Mouse (Mus musculus) C2C12 (cell line): ENCODE data around the gene Cth.

Experiments used
- CEBPB ChIP-seq: IDR thresholded peaks from one replicate; pipeline ENCODE4 v1.6.1; 2011; ENCODE audit warnings: low read depth, mild to moderate bottlenecking, control low read depth, moderate library complexity
- CTCF ChIP-seq: IDR thresholded peaks from one replicate; pipeline ENCODE4 v1.5.1; 2011; ENCODE audit not compliant: control insufficient read depth, insufficient read depth, insufficient read length
- MYOD1 ChIP-seq: IDR thresholded peaks from one replicate; pipeline ENCODE4 v1.6.1; 2011; ENCODE audit warnings: low read depth; ENCODE audit not compliant: control insufficient read depth, insufficient read length
- MYOG ChIP-seq: IDR thresholded peaks from one replicate; pipeline ENCODE4 v1.6.1; 2011; ENCODE audit not compliant: control insufficient read depth, insufficient read length; ENCODE audit errors: extremely low read depth
- USF1 ChIP-seq: IDR thresholded peaks from one replicate; pipeline ENCODE4 v1.6.1; 2011; ENCODE audit warnings: low read depth, mild to moderate bottlenecking, control low read depth, moderate library complexity

DNA sequence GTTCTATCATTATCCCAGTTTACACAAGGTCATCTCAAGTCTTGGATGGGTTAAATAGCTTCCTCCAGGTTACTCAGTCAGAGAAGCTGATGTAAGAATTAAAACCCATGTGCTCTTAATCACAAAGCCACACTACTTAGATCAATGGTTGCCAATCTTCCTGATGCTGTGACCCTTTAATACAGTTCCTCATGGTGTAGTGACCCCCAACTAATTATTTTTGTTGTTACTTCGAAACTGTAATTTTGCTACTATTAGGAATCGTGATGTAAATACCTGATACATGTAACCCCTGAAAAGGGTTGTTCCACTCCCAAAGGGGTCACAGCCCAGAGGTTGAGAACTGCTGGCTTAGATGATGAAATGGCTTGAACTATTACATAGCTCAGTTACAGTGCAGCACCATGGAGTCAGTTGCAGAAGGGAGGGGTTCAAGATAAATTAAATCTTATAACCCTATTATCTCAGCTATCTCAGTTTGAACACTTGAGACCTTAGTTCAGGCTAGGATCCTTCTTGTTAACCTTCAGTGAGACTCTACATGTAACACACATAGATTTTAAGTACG is 1.5 kb downstream of the Cth start:
- TF ChIP-seq MYOG (no peak), USF1 (no peak), CEBPB (no peak), CTCF (no peak), MYOD1 (no peak)
